Mouse (Mus musculus) intestine, postnatal 0 days (tissue): ENCODE results near the gene Gpr180. TPM values are rescaled to one million over a fixed set of nuclear protein-coding genes. Genes with fewer than 3 reads are reported as not detected.
"Not testable (repeated sequence)": the region's sequence is repeated elsewhere in the genome, so short reads cannot be mapped to it uniquely, and the experiment has no call there.

Source experiments
- ATAC-seq: fragments of 200-750 bp; cut with Nextera tagmentation; 2 replicates; pipeline ENCODE4 v1.8.0; 2017; ENCODE audit warnings: mild to moderate bottlenecking, moderate TSS enrichment, moderate library complexity
- H3K27ac ChIP-seq: fragments of 300-500 bp; sonication (generic); 2 replicates; pipeline ENCODE4 v1.5.1; 2014; ENCODE audit warnings: mild to moderate bottlenecking, low read depth, low read length, moderate library complexity
- H3K27me3 ChIP-seq: fragments of 300-500 bp; sonication (generic); replicated peaks from 2 replicates; pipeline ENCODE4 v1.6.1; 2014; ENCODE audit warnings: low read length, mixed read lengths; ENCODE audit not compliant: control insufficient read depth, insufficient read depth
- H3K36me3 ChIP-seq: fragments of 300-500 bp; sonication (generic); 2 replicates; pipeline ENCODE4 v1.6.1; 2014; ENCODE audit warnings: mild to moderate bottlenecking, moderate library complexity; ENCODE audit not compliant: control insufficient read depth, insufficient read depth
- H3K4me1 ChIP-seq: fragments of 300-500 bp; sonication (generic); replicated peaks from 2 replicates; pipeline ENCODE4 v1.6.1; 2014; ENCODE audit warnings: antibody characterized with exemption, low read length, mixed read lengths; ENCODE audit not compliant: control insufficient read depth, insufficient read depth
- H3K4me2 ChIP-seq: fragments of 300-500 bp; sonication (generic); replicated peaks from 2 replicates; pipeline ENCODE4 v1.6.1; 2014; ENCODE audit warnings: low read depth, mild to moderate bottlenecking, moderate library complexity
- H3K4me3 ChIP-seq: fragments of 300-500 bp; sonication (generic); 2 replicates; pipeline ENCODE4 v1.5.1; 2014; ENCODE audit warnings: low read depth, low read length
- H3K9ac ChIP-seq: fragments of 300-500 bp; sonication (generic); 2 replicates; pipeline ENCODE4 v1.6.1; 2014; ENCODE audit warnings: mild to moderate bottlenecking, low read depth, low read length
- H3K9me3 ChIP-seq: fragments of 300-500 bp; sonication (generic); 2 replicates; pipeline ENCODE4 v1.6.1; 2016; ENCODE audit warnings: mixed run types; ENCODE audit not compliant: control insufficient read depth
- CTCF ChIP-seq: sonication (generic); IDR thresholded peaks from 2 replicates; pipeline ENCODE4 v1.5.1; 2016; ENCODE audit warnings: low read depth, mild to moderate bottlenecking, control low read depth, antibody characterized with exemption, moderate library complexity
- WGBS: fragments of 180-500 bp; shearing (Covaris S2); extraction: QIAGEN DNeasy Blood & Tissue Kit; methylation state at CpG from one replicate; pipeline ENCODE4 v1.1.7; 2014; 5-methylcytosine and 5-hydroxymethylcytosine counted together
- polyA plus RNA-seq: library from polyadenylated mRNA; unstranded; fragments of >200 nt; fragmentation: Nextera tagmentation; extraction: Ambion mirVana; gene quantifications from 2 replicates; pipeline ENCODE4 v1.2.1, GENCODE M21; 2015

Gene Gpr180
- polyA plus RNA-seq, 1 experiment from 2014 or later: 27.5 TPM

DNA sequence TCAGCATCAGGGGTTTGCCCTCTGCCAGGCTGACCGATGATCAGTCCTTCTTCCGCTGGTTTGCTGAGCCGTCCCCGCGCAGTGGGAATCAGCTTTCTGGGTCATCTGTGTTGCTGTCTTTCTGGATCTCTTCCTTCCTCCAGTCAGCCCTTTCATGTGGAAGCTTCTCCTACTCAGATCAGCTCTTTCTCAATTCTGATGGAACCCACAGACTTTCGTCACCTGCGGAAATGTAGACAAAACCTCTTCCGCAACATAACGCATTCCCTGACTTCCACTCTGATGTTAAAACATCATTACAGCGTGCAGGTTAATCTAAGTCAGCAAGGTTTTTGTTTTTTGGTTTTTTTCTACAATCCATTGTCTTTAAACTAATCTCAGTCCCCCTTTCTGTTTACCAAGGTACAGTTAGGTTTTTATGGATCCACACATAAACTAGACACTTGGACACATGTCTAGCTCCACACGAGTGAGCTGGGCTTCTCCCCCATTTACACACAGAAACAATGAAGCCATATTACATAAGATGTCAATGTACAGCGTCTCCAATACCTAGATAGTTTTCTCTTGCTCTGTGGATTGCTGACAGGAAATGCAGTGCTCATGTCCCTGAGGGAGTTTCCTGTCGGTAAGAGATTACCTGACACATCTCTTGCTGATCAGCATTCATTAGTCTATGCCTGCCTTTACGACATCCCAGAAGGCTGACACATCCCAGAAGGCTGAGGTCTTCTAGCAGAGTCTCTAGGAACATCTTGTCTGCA is 35.5 kb upstream of the Gpr180 start:
- no peak for ATAC-seq
- no peak for TF ChIP-seq CTCF
- WGBS: 82% methylated on average over 14 of the region's 14 CpGs

DNA sequence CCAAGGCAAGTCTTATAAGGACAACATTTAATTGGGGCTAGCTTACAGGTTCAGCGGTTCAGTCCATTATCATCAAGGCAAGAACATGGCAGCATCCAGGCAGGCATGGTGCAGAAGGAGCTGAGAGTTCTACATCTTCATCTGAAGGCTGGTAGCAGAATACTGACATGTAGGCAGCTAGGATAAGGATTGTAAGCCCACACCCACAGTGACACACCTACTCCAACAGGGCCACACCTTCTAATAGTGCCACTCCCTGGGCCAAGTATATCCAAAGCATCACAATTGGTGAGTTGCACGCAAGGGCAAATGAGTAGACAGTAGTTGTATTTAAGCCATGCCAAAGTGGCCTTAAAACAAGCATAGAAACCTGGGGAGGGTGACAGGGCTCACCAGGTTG is 29.5 kb upstream of the Gpr180 start:
- not testable (repeated sequence) for ATAC-seq, H3K4me1 ChIP-seq, H3K9ac ChIP-seq, H3K4me2 ChIP-seq, H3K27me3 ChIP-seq, H3K9me3 ChIP-seq, H3K27ac ChIP-seq, H3K4me3 ChIP-seq
- H3K36me3 ChIP-seq: peaks cover 14% of the 10 kb centered on the region
- WGBS: 85% methylated on average over 2 of the region's 2 CpGs

More for the DNA sequence above, 35.5 kb upstream of the Gpr180 start:
- Histone ChIP-seq H3K9me3 (no peaks in the 10 kb centered on the region), H3K27me3 (no peaks in the 10 kb centered on the region), H3K27ac (no peak overlapping the region), H3K4me2 (no peak overlapping the region), H3K9ac (no peak overlapping the region), H3K4me1 (no peaks in the 10 kb centered on the region), H3K36me3 (no peaks in the 10 kb centered on the region), H3K4me3 (no peak overlapping the region)

DNA sequence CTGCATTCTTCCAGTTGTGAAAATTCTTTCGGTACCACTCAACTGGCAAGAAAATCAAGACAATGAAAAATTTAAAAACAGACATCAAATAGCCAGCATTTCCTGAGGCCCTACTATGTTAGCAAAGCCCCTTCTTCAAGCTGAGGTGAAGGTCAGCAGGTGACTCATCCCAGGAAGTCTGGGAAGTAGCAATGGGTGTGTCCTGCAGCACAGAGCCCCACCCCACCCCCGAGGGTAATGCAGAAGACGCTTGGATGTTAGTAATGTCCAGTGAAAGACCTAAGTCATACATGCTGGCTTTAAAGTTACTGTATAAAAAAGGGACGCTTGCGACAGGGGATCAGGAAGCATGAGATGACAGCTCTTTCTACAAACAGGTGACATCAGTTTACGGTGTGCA is 23.8 kb upstream of the Gpr180 start:
- Histone ChIP-seq H3K27me3 (no peaks in the 10 kb centered on the region), H3K4me2 (no peak overlapping the region), H3K9me3 (no peaks in the 10 kb centered on the region), H3K4me1 (no peaks in the 10 kb centered on the region), H3K27ac (no peak overlapping the region), H3K9ac (no peak overlapping the region), H3K36me3 (peaks cover 54% of the 10 kb centered on the region), H3K4me3 (no peak overlapping the region)
- 82% methylated on average over 6 of the region's 6 CpGs for WGBS
- ATAC-seq: no peak
- TF ChIP-seq CTCF: no peak

DNA sequence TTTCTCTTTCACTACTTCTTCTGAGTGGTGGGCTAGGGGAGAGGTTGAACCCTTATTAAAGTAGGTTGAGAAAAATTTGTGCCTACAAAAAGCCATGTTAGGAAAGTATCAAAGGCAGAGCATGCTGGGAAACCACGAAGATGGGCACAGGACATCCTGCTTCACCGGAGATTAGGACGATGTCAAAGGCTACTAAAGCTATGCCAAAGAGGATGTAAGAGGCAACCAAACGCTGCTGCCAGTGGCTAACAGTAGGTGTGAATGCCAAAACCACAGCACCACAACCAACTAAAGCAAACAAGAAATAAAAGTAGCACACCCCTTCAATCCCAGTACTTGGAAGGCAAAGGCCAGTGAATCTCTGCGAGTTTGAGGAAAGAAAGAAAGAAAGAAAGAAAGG is 12.8 kb upstream of the Gpr180 start:
- no peak for ATAC-seq
- 82% methylated on average over 5 of the region's 5 CpGs for WGBS
- Histone ChIP-seq H3K9ac (no peak overlapping the region), H3K4me1 (no peaks in the 10 kb centered on the region), H3K27ac (no peak overlapping the region), H3K4me3 (no peak overlapping the region), H3K36me3 (peaks cover 71% of the 10 kb centered on the region), H3K27me3 (no peaks in the 10 kb centered on the region), H3K9me3 (no peaks in the 10 kb centered on the region), H3K4me2 (no peak overlapping the region)
- TF ChIP-seq CTCF: no peak

DNA sequence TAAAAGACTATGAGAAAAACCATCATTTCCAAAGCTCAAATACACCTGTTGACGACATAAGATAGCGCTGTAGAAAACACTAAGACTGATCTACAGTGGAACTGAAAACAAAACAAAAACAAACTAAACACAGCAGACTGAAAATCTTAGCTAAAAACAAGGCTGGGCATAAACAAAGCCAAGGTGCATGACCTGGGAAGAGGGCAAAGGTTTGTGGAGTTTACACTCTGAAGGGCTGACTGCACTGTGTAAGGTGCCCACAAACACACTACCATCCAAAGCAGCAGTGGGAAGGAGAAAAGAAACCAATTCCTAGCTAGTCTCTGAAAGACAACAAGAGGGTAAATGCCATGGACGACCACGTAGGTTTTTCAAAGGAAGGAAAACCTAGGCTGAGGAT is 12.2 kb upstream of the Gpr180 start:
- TF ChIP-seq CTCF: no peak
- no peak for ATAC-seq
- Histone ChIP-seq H3K27me3 (no peaks in the 10 kb centered on the region), H3K36me3 (peaks cover 66% of the 10 kb centered on the region), H3K4me1 (no peaks in the 10 kb centered on the region), H3K9ac (no peak overlapping the region), H3K4me2 (no peak overlapping the region), H3K27ac (no peak overlapping the region), H3K9me3 (no peaks in the 10 kb centered on the region), H3K4me3 (no peak overlapping the region)
- 82% methylated on average over 4 of the region's 4 CpGs for WGBS

DNA sequence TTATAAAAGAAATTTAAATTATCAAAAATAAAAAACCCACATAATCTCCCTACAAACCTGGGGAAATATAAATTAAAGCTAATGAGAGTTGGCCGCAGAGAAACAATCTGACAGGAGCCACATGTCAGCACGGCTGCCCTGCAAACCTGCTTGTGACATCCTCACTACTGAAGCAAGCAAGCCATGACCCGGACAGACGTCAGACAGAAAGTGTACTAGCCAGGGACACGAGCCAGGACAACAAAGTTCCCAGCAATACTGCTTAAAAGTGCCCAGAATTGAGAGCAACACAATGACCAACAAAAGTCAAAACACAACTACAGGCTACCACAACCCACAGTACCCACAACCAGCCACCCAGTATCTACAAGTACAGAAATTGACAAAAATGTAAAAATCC is 10.7 kb upstream of the Gpr180 start:
- no peaks in the 10 kb centered on the region for H3K9me3 ChIP-seq
- TF ChIP-seq CTCF: no peak
- no peak overlapping the region for H3K9ac ChIP-seq
- H3K27ac ChIP-seq: no peak overlapping the region
- H3K4me1 ChIP-seq: no peaks in the 10 kb centered on the region
- no peak overlapping the region for H3K4me2 ChIP-seq
- H3K4me3 ChIP-seq: no peak overlapping the region
- peaks cover 51% of the 10 kb centered on the region for H3K36me3 ChIP-seq
- H3K27me3 ChIP-seq: no peaks in the 10 kb centered on the region
- ATAC-seq: no peak
- WGBS: 88% methylated on average over 5 of the region's 5 CpGs
